Mouse (Mus musculus) adipocyte (in vitro differentiated cells): ENCODE measurements around the gene Magi2.
"Not testable (repeated sequence)": the region's sequence is repeated elsewhere in the genome, so short reads cannot be mapped to it uniquely, and the experiment has no call there.

Experiments
- DNase-seq: peaks from one replicate; pipeline ENCODE4 v3.0.0-alpha.2; 2016; ENCODE audit warnings: low spot score

Magi2 gene

DNA sequence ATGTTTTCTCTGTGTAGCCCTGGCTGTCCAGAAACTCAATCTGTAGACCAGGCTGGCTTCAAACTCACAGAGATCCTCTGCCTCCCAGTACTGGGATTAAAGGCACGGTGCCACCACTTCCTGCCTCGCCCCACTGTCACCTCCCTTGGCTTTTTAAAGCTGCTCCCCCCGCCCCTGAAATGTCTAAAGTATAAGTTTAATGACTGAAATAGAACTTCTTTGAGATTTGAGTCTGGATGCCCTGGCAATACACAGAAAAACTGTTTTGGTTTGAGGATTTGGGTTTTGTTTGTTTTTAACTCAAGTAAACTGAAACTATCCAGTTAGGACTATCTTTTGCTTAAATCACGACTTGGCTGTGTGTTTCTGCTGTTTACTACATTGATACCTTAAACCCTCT lies 1478.0 kb downstream of the Magi2 start:
- no peak for DNase-seq

DNA sequence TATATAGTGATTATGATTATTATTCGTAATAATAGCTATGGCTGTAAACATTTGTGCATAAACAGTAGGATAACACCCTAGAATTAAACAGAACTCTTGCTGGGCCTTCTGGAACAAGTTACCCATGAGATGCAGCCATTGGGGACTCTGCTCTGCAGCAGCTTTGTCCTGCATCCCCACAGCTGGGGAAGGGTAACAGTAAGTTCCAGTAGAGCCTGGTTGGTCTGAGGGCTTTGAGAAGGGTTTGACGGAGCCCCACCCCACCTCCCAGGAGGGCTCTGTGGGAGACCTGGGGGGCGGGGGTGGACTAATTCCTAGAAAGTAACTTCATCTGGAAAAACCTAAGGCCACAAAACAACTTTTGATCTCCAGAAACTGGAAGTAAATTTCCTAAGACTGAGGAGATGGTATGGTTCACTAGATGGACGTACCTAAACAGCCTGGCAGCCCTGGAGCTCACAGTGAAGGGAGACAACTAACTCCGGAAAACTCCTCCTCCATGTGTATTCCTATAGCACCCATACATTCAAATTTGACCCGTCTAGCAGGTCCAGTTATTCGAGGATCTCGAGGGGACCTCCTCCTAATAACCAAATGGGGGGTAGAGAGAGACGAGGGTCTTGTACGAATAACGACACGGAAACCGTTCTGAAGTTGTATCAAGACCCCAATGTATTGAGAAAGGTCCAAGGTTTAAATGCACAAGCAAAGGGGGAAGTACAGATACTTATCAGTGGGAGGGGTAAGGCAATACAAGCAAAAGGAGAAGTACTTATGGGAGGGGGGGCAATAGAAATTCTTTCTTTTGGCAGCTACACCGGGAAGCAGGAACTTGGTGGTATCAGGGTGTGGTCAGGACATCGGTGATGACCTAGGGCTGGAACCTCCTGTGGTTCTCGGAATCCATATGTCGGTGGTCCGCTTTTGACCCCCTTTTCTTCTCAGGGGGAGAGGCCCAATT lies 1479.8 kb downstream of the Magi2 start:
- DNase-seq: not testable (repeated sequence)

DNA sequence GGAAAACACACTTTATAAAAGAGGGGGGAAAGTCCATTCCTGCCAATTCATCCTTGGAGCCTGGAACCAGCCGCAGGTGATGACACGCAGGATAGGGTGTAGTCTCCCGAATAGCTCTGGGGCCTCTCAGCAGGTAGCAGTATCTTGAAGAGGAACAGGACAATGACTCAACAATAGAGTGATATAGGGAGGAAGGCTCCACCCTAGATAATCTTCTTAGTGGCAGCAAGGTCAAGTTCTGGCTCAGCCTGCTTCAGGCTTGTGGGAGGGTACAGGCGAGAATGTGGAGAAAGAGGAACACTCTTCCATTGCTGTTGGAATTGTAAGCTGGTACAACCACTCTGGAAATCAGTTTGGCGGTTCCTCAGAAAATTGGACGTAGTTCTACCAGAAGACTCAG lies 1484.0 kb downstream of the Magi2 start:
- not testable (repeated sequence) for DNase-seq

DNA sequence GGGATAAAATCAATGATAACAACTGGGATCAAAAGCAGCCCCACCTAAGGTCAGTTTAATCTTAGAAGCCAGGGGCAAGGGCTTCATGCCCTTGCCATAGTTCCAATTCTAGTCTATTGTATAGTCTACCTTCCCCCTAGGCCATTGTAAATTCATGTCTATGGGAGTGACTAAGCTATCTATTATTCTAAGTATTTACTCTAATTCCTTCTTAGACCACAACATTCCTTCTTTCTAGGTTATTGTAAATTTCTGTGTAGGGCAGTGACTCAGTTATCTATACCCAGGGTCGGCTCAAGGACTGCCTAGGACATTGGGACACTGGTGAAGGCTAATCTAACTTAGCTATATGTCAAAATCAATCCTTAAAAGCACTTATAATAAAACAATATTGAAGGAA lies 1487.8 kb downstream of the Magi2 start:
- not testable (repeated sequence) for DNase-seq

DNA sequence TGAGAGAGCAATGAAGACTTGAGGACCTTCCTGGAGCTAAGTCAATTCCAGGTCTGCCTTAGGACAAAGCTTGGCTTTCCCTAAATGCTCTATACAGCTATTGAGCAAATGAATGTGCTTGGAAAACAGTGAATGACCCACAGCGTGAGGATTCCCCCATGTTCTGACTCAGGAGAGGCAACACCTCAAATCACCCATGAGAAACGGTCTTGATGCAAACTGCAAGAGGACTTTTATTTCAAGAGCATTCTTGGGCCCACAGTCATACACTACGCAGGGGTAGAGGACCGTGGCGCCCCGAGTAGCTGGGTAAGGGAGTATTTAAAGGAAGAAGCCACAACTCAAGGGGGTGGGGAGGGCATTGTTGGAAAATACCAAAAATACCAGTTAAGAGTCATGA lies 1489.1 kb downstream of the Magi2 start:
- DNase-seq: not testable (repeated sequence)

DNA sequence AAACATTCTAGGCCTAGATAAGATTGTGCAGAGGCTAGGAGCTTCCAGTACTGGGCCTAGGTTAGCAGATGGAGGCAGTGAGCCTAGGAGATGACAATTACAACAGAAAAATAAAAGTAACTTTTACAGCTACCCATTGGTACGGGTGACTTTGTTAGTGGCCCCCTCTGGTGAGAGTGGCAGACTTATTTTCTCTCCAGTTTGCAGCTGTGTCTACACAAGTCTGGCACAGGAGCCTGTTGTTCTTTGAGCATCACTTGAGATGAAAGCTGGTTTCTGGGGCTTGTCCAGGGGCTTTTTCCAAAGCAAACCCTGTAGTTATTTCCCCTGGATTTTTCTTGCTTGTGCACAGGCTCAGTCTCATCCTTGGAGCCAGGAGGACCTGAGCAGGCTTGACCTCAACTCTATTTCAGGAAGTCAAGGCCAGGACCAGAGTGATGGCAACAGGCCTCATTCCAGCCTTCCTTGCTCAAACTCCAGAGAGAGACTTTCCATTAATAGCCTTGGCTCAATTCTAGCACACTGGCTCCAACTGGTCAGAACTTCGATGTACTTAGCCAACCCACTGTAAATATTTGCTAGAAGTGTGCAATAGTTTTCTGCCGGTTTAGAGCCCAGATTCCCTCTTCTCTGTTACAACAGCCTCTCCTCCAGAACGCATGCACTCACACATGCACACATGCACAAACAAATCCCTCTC lies 1493.5 kb downstream of the Magi2 start:
- DNase-seq: peak; percentile 86

DNA sequence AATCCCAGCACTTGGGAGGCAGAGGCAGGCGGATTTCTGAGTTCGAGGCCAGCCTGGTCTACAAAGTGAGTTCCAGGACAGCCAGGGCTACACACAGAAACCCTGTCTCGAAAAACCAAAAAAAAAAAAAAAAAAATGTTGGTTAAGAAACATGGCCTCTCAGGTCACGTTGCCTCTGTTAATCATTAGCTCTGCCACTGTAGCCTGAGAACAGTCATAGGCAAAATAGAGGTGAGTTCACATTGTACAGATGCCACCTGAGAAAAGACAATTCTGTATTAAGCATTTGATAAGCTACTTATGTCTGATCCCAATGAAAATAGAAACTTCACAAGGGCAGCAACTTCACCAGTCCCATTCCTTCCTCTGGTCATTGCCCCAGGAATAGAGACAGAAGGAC lies 1496.4 kb downstream of the Magi2 start:
- not testable (repeated sequence) for DNase-seq

DNA sequence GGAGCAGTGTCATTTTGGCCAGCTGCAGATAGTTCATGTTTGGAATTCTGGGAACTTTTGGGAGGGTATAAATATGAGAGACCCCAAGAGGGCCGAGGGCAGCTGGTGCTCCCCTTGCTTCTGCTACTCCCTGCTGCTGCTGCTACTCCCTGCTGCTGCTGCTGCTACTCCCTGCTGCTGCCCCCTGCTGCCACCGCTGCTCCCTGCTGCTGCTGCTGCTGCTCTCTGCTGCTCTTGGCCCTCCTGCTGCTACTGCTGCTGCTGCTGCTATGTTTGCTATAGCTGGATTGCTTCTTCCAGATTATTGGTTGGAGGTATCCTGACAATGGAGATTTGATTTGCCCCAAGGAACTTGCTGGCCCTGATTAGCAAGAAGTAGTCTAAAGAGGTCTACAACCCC lies 1512.0 kb downstream of the Magi2 start:
- DNase-seq: no peak

DNA sequence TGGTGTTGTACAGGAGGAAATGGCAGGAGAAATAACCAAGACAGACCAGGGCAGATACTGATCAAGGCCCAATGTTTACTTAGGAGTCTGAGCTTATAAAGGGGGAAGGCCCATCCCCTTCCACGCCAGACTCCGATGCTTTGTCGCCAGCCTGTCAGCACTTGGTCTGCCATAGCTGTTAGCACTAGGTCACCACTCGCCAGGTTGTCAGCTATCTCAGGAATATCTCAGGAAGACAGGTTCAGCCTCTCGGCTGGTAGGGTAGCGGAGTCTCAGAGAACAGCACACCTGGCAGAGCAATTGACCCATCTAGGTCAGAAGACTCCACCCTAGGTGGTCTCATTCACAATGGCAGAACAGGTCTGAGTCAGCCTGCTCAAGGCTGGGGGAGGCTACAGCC lies 1514.4 kb downstream of the Magi2 start:
- DNase-seq: no peak

DNA sequence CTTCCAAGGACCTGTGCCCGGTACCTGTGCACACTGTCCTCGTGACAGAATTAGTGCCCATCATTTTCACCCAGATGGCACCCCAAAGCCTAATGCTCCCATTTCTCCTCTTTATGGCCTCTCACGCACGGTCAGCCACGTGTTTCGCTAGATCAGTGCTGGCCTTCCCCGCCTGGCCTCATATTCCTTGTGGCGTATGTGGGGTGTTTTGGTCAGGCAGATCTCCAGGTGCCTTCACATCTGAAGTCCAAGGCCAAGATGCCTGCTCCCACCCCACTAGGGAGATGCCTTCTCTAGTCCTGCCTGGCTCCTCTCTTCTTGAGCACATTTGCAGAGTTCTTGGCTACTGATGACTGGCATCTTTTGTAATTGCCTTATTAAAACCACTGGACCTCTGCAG lies 1515.1 kb downstream of the Magi2 start:
- no peak for DNase-seq

DNA sequence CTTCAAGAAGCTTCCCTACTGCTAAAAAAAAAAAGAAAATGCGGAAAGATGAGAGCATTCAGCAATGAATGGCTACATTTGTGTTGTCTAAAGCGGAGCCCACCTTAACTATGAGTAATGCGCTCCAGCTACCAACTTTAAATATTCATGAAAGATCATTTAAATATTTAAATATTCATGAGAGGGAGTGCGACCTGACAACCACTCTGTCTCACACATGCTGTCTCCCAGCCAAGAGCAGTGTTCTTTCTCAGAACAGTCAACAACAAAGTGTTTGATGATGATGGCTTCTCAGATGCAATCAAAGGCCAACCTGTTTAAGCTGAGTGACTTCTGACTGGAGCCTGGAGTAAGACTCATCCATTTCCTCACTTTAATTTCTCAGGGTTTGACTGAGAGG lies 1521.3 kb downstream of the Magi2 start:
- DNase-seq: no peak

DNA sequence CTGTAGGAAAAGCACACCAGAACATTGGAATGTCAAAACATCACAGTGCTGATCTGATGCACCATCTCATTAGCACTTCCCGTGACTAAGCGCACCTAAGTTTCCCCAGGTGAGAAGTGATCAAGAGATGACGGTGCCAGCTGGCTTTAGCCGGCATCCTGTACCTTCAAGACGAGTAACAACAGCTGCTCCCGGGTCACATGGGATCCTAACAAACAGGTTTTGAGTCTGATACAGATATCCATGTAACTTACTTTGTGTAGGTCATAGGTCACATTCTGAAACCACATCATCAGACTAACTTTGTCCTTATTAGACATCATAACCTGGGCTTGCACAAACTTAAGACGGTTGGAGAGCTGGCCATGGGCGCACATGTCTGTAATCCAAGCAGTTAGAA lies 1522.0 kb downstream of the Magi2 start:
- DNase-seq: no peak

DNA sequence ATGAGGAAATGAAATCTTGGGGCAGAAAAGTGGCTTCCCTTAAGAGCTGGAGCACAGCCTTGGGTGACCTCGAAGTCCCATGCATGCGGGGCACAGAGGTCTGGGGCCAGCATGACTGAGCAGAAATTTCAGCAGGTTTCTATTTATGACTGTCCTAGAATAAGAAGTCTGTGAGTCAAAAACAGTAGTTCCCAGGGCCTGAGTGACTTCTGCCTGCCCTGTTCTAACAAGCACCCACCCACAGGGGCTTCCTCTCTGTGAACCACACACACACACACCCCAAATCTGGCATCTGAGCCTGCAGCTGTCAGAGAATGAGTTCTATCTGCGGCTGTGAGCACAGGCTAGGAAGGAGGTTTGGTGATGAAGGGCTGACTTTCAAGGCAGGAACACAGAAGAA lies 1522.7 kb downstream of the Magi2 start:
- DNase-seq: no peak

DNA sequence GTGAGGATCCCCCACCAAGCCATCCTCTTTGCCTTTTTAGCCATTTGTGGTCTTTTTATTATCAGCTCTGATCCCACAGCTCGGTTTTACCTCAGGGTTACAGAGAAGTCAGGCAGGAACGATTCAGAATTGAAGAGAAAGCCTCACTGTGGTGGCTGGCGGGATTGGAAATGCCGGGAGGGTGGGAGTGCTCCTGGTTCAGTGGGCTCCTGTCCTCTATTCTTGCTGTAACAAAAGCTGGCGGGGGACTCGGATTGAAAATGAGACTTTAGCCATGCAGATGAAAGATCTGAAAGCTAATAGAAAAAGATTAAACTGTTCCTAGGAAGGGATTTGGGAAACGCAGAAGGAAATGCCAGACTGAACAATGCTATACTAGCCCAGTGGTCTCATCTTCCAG lies 1524.2 kb downstream of the Magi2 start:
- no peak for DNase-seq

DNA sequence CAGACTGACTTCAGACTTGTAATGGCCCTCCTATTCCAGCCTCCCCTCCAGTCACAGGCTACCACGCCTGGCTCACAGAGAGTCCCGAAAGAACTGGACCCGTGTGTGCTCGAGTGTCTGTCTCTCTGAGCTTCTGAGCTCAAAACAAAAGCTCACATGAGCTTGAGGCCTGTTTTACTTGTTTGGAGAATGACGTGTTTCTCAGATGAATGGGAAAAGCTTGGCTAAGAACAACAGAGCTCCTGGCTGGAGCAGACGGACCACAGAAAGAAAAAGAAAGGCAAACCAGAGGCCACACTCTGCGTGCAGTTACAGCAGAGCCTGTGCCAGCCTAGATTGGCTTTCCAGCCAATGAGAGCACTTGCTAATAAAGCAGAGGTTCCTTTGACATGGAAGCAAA lies 1524.9 kb downstream of the Magi2 start:
- DNase-seq: peak; percentile 27

DNA sequence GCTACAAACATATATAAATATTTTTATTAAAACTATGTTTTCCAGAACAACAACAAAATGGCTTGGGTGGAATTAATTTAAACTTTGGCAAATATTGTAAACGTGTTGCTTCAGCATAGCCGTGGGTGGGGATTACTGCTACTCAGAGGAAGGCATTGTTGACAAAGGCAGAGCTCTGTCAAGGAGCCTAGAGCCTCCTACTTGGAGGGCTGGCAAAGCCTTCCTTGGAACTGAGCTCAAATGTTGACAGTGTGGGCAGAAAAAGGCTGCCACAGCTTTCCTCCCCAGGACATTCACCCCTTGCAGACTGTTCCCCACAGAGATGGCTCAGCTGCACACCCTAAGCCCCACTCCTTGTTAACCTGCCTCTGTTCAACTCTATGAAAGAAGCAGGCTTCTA lies 1526.3 kb downstream of the Magi2 start:
- DNase-seq: peak; percentile 61

DNA sequence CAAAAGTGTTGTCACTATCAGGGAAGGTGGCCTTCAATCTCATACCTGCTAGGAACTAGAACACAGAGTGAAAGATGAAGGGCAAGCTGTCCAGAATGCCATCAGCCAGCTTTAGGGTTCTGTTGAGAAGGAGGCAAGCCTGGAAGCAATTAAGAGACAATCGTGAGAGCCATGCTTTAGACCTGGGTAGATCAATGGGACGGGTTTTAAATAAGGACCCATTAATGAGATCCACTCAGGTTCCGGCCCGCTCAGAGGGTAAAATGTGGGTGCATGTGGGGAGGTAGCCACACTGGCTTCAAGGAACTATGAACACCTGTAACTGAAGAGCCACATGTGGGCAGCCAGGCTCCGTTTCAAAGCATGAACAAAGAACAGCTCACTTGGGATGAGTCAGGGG lies 1527.1 kb downstream of the Magi2 start:
- no peak for DNase-seq
